Mouse (Mus musculus) left cerebral cortex, adult 2 months (tissue): Measurements from ENCODE around the gene Mcf2l. TPM values are rescaled to one million over a fixed set of nuclear protein-coding genes. Genes with fewer than 3 reads are reported as not detected.

Source experiments
- DNase-seq, 2 experiments: peaks; one replicate each; pipeline ENCODE4 v3.0.0; 2021 to 2022; ENCODE audit warnings: low spot score in 2 of 2, mixed read lengths in 1 of 2; ENCODE audit errors: extremely low spot score in 1 of 2
- H3K27ac ChIP-seq: fragments of 200-600 bp; 2 replicates; pipeline ENCODE4 v1.8.1; 2022
- H3K4me3 ChIP-seq: fragments of 200-600 bp; 2 replicates; pipeline ENCODE4 v1.8.1; 2022
- CTCF ChIP-seq: fragments of 200-600 bp; IDR thresholded peaks from 2 replicates; pipeline ENCODE4 v1.8.1; 2022; ENCODE audit warnings: antibody characterized with exemption, mild to moderate bottlenecking, moderate library complexity
- intact Hi-C: fragments of 180-260 bp; cut with DNase I; formaldehyde crosslinking; loops from one replicate; pipeline ENCODE4 v1.15.1; 2025
- total RNA-seq, 2 experiments: library from RNA; stranded (reverse); gene quantifications; 2 replicates each; pipeline ENCODE4 v1.2.3; 2021

Gene Mcf2l
- total RNA-seq, 2 experiments from 2014 or later, result 235 to 280 TPM

DNA sequence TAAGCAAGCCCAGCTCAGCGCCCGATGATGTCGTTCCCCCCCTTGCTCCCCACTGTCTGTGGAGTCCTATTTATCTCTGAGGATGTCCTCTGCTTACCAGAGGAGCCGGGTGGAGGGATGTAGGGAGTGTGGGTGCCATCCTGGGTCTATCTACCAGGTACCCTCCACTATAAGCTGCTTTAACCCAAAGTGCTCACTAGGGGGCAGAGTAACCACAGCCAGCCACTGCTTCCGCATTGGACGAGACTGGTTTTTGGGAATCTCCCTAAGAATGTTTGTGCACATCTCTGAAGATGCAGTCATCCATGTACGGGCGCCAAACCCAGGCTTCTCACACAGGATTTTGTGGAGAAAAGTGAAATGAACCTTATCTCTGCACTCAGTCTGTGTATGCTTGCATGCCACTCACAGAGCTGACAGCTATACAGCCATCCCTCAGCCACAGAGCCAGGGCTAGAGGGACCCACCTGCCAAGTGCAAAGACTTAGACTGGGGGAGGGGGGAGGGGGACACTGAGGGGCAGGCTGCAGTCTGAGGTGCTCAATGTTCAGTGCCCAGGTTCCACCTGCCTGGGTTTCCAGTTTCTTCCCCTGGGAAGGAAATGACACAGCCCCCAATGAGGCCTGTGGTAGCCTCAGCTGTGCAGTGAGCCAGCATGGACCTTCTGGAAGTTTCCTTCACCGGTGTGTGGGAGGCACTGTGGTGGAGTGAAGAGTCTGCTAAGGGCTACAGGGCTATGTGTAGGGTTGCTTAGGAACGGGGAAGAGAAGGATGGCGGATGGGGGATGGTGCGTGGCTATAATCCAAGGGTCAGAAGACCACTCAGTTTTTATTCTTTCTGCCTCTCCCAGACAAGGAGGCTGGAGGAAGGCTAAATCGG, 23.1 kb downstream of the Mcf2l start:
- Histone ChIP-seq H3K4me3 (no peak overlapping the region), H3K27ac (no peak overlapping the region)
- peak; percentile 92 for TF ChIP-seq CTCF
- intact Hi-C loops, result loop anchor here (2.0 to 10.0 kb wide), 4 partner anchors 30 to 318 kb away; partner anchors contain the start of genes Cul4a and Pcid2
- DNase-seq, result peak; percentile 55 to 67

DNA sequence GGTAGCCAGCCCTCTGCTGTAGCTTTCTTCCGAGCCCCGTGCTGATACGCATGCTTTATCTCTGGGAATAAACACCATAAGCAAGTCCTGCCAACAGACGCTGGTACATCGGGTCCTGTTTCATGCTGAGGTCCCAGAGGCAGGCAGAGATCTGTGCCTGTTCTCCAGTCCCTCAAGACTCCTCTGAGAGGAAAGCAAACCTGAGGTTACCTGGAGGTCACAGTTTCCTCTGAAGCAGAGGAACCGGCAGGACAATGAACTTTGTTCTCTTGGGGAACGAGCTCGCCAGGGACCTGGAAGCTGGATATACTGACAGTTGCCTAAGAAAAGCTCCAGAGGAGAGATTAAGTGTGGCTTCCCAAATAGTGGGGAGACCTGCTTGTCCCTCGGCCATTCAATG, 24.2 kb downstream of the Mcf2l start:
- no peak overlapping the region for H3K4me3 ChIP-seq
- DNase-seq, result no peak
- intact Hi-C loops, result loop anchor here (2.0 to 10.0 kb wide), 4 partner anchors 29 to 317 kb away; partner anchors contain the start of genes Cul4a and Pcid2
- H3K27ac ChIP-seq, result no peak overlapping the region
- TF ChIP-seq CTCF, result no peak

DNA sequence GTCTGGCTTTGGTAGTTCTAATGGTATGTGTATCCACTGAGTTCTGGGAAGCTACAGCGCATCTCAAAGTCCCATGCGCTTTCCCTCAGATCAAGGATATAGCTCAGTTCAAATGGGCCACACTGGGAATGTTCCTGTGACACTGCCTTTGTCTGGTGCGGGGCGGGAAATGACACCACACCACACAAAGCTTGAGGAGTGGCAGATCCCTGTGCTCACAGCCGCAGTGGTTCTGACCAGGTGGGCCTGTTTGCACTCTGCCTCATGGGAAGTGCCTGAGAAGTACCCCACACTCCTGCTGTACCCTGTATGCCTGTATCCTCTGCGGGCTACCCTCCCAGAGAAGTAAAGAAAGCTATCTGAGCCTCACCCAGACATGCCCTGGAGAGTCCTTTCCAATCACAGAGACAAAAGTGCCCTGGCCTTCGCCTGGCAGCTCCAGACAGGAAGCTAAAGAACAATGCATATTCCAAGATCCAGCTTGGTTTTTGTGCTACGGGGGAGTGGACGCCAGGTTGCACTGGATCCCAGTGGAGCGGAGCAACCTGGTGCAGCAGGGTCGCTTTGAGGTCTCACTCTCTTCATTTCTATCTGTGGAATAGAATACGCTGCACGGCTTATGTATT, 30.3 kb downstream of the Mcf2l start:
- intact Hi-C loops, result no loop called here
- TF ChIP-seq CTCF, result no peak
- Histone ChIP-seq H3K27ac (no peak overlapping the region), H3K4me3 (no peak overlapping the region)
- no peak for DNase-seq

- no peak for TF ChIP-seq CTCF
- Histone ChIP-seq H3K27ac (no peak overlapping the region), H3K4me3 (no peak overlapping the region)
- no peak for DNase-seq
- intact Hi-C loops, result no loop called here
These were observed 31.5 kb downstream of the Mcf2l start for GRCm38 (mm10) chr8:12905122-12905521.

- no peak for TF ChIP-seq CTCF
- DNase-seq, result no peak
- Histone ChIP-seq H3K4me3 (no peak overlapping the region), H3K27ac (peak overlapping the region; percentile 44; the same call in 1 of the 2 replicates)
- intact Hi-C loops, result no loop called here
These were observed 32.2 kb downstream of the Mcf2l start for GRCm38 (mm10) chr8:12905599-12906321.

GRCm38 (mm10) chr8:12906597-12906996, 33.0 kb downstream of the Mcf2l start:
- DNase-seq, result no peak
- peak overlapping the region; percentile 44; the same call in 1 of the 2 replicates for H3K27ac ChIP-seq
- intact Hi-C loops, result no loop called here
- no peak for TF ChIP-seq CTCF
- H3K4me3 ChIP-seq, result no peak overlapping the region

GRCm38 (mm10) chr8:12907730-12908129, 34.1 kb downstream of the Mcf2l start:
- H3K27ac ChIP-seq, result no peak overlapping the region
- intact Hi-C loops, result no loop called here
- TF ChIP-seq CTCF, result no peak
- DNase-seq, result no peak
- H3K4me3 ChIP-seq, result no peak overlapping the region

- DNase-seq, result no peak
- intact Hi-C loops, result no loop called here
- no peak overlapping the region for H3K27ac ChIP-seq
- no peak for TF ChIP-seq CTCF
- H3K4me3 ChIP-seq, result no peak overlapping the region
These were observed 38.4 kb downstream of the Mcf2l start for GRCm38 (mm10) chr8:12912011-12912410.

GRCm38 (mm10) chr8:12915187-12916006, 41.8 kb downstream of the Mcf2l start:
- H3K4me3 ChIP-seq, result peak overlapping the region; percentile 60
- H3K27ac ChIP-seq, result peak overlapping the region; percentile 95
- intact Hi-C loops, result loop anchor here (2.0 to 5.0 kb wide), 2 partner anchors 33 to 72 kb away; no protein-coding TSS in a partner anchor
- TF ChIP-seq CTCF, result no peak
- peak; percentile 52 to 64 for DNase-seq

DNA sequence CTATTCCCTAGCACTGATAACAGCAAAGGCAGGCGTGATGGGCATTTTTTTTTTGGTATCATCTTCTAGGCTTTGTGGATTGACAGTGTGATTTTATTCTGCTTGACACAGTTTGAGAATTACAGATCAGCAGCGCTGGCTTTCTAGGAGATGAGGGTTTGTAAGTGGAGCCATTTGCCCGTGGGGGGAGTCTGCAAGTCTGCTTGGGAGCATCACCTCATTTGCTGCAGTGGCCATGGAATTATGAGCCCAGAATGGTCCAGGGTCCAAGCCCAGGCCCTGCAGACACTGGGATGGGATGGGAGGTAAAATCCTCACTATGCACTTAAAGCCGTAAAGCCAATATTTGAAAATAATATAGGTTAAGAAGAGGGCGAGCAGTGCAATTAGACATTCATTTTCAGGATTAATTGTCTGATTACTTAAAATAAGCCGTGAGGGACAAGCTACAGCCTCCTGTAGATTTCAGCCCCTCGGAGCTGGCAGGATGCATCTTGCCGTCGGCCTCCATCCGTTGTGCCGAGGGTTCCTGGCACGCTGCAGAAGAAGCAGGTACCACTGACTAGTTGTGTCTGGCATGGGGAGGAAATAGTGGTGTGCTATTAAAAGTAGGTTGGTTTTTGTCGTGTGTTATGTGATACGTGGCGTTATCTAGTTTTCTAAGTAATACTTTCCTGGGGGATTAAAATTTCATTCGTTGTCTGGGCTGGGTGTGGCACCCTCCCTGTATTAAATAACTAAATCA, 42.7 kb downstream of the Mcf2l start:
- intact Hi-C loops, result loop anchor here (2.0 to 5.0 kb wide), 2 partner anchors 32 to 71 kb away; no protein-coding TSS in a partner anchor
- H3K27ac ChIP-seq, result peak overlapping the region; percentile 95
- TF ChIP-seq CTCF, result no peak
- peak overlapping the region; percentile 60 for H3K4me3 ChIP-seq
- DNase-seq, result no peak
